Mouse (Mus musculus) stomach, postnatal 0 days (tissue): ENCODE data around the gene Dmac1.

ENCODE experiments used
- CTCF ChIP-seq: IDR thresholded peaks from 2 replicates; pipeline ENCODE4 v1.5.1; 2016; ENCODE audit warnings: antibody characterized with exemption, low read depth, mild to moderate bottlenecking, moderate library complexity
- EP300 ChIP-seq: optimal IDR thresholded peaks from 2 replicates; pipeline ENCODE3; 2016; ENCODE audit warnings: antibody characterized with exemption

DNA sequence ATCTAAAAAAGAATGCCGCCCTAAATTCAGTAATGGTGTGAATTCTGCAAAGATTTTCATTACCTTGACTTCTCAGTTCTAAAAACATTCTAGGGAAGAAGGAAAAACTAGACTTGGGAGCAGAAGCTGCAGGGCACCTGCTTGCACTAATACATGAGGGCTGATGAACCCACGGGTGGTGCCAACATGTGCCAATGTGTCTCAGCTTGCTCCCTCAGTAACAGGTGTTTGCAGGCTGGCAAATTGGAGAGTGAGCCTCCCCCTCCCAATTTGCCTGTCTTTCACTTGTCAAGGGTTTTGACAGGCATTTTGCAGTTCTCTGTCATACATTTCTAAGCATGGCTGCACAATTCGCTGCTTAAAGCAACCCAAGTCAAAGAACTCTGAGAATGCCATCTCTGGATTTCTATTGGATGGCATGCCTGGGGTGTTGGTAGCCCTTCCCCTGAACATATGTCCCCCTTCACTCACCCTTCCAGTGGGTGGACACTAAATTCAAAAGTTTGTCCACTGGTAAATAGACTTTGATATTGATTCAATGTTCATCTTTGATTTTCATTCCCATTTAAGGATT, 14.5 kb downstream of the Dmac1 start:
- TF ChIP-seq CTCF (no peak), EP300 (no peak)
